Mouse (Mus musculus) heart, adult 10 weeks (tissue): Measurements from ENCODE around the gene Olfr1052. TPM values are rescaled to one million over a fixed set of nuclear protein-coding genes. Genes with fewer than 3 reads are reported as not detected.

ENCODE experiments used
- polyA plus RNA-seq: library from polyadenylated mRNA; stranded (reverse); fragments of 350-450 nt; fragmentation: Illumina TruSeq; extraction: RNeasy Lipid Tissue Mini Kit (QIAGEN cat#74804); gene quantifications from one replicate; pipeline ENCODE4 v1.2.3, GENCODE M21; 2014; ENCODE audit warnings: low read depth, low replicate concordance

Gene Olfr1052
- polyA plus RNA-seq: not detected

DNA sequence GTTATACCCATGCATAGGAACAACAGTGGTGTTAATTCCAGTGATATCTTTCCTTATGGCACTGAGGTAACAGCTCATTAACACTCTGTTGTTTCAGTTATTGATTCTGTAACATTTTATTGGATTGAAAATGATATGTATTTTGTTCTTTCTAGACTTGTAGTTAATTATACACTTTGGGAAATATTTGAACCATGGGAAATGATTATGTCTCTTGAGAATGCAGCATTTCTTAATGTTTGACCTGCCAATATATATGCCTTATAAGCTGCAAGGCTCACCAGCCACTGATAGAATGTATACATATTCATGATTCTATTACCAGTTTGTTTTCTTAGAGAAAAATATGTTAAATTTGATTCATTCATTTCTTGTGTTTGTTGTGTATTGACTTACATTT, at the start of gene Olfr1052:
Olfr1052 (plus strand) TSS at position 301 of the 400 bp plus-strand sequence.

DNA sequence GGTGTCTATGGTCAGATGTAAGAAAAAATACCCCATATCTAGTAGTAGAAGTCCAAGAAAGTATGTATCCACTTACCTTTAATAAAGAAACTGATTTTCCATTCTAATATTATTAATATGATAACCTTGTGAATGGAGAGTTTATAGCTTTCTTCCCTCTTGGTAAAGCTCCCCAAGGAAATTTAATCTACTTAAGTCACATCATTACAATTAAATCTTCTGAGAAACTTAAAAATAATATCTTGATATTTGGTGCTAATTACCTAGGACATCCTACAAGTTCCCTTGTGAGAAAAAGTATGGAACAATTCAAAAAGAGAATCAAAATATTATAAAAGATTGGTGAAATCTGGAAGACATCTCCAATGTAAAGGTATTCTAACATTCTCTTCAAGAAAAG, 34.0 kb upstream of the Olfr1052 start, which contains the start of gene Olfr1049:
Olfr1049 (minus strand) TSS at position 101 of the 400 bp plus-strand sequence.

DNA sequence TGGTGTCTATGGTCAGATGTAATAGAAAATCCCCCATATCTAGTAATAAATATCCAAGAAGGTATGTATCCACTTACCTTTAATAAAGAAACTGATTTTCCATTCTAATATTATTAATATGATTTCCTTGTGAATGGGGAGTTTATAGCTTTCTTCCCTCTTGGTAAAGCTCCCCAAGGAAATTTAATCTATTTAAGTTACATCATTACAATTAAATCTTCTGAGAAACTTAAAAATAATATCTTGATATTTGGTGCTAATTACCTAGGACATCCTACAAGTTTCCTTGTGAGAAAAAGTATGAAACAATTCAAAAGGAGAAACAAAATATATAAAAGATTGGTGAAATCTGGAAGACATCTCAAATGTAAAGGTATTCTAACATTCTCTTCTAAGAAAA, 13.3 kb upstream of the Olfr1052 start, which contains the start of gene Olfr1051:
Olfr1051 (minus strand) TSS at position 101 of the 400 bp plus-strand sequence.

DNA sequence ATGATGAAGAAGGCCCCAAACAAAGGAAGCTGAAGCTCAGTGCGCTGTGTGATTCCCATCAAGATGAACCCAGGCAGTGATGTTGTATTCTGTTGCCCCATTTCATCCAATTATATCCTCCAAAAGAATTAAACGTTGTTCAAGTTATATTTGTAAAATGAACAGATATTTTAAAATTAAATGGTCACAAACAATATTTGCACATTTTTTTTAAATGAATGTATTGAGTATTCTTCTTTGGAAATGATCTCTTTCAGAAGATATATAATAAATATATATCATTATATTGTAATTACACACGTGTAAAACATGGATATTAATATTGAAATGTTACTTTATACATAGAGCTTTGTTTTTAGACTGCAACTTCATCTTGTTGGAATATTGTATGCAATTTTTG, 22.9 kb downstream of the Olfr1052 start, which contains the start of gene Olfr1053:
Olfr1053 (minus strand) TSS at position 101 of the 400 bp plus-strand sequence.

DNA sequence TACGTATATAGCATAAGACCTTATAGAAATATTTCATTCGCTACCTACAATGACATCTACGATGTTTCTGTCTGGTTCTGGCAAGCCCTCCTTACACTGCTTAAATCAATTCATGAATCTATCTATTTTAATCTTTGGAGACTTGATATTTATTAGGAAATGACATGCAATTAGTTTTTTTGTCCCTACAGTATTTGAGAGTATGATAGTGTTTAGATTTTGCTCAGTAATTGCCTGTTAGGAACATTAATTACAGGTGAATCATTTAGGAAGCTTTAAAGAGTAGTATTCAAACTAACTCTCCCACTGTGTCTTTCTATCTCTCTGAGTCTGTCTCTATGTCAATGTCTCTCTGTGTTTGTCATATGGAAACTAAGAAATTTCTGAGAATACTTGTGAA, 43.1 kb downstream of the Olfr1052 start, which contains the start of gene Olfr1054:
Olfr1054 (minus strand) TSS at position 101 of the 400 bp plus-strand sequence.

Other genes starting within 250 kb of the Olfr1052 start
- 0.92 TPM for gene Olfr1034, start 246.6 kb upstream of the Olfr1052 start, polyA plus RNA-seq
- not detected for gene Olfr1036, start 218.5 kb upstream of the Olfr1052 start, polyA plus RNA-seq
- gene Olfr1037, start 205.1 kb upstream of the Olfr1052 start, polyA plus RNA-seq: not detected
- gene Olfr1039, start 156.5 kb upstream of the Olfr1052 start, polyA plus RNA-seq: not detected
- gene Olfr1040, start 145.7 kb upstream of the Olfr1052 start, polyA plus RNA-seq: not detected
- not detected for gene Olfr1042, start 130.6 kb upstream of the Olfr1052 start, polyA plus RNA-seq
- not detected for gene Olfr1043, start 124.9 kb upstream of the Olfr1052 start, polyA plus RNA-seq
- gene Olfr1044, start 114.6 kb upstream of the Olfr1052 start, polyA plus RNA-seq: not detected
- not detected for gene Olfr52, start 106.8 kb upstream of the Olfr1052 start, polyA plus RNA-seq
- gene Olfr1045, start 89.4 kb upstream of the Olfr1052 start, polyA plus RNA-seq: not detected
- gene Olfr1046, start 73.1 kb upstream of the Olfr1052 start, polyA plus RNA-seq: not detected
- not detected for gene Olfr1047, start 61.1 kb upstream of the Olfr1052 start, polyA plus RNA-seq
- gene Olfr1048, start 52.2 kb upstream of the Olfr1052 start, polyA plus RNA-seq: not detected
- gene Olfr1049, start 34.1 kb upstream of the Olfr1052 start, polyA plus RNA-seq: not detected
- gene Olfr1051, start 13.4 kb upstream of the Olfr1052 start, polyA plus RNA-seq: not detected
- not detected for gene Olfr1053, start 22.8 kb downstream of the Olfr1052 start, polyA plus RNA-seq
- not detected for gene Olfr1054, start 43.0 kb downstream of the Olfr1052 start, polyA plus RNA-seq
- gene Olfr1055, start 57.8 kb downstream of the Olfr1052 start, polyA plus RNA-seq: not detected
- not detected for gene Olfr1056, start 70.0 kb downstream of the Olfr1052 start, polyA plus RNA-seq
- not detected for gene Olfr1057, start 85.9 kb downstream of the Olfr1052 start, polyA plus RNA-seq
- gene Olfr1058, start 96.1 kb downstream of the Olfr1052 start, polyA plus RNA-seq: not detected
- not detected for gene Olfr1061, start 121.6 kb downstream of the Olfr1052 start, polyA plus RNA-seq
- gene Olfr1062, start 134.3 kb downstream of the Olfr1052 start, polyA plus RNA-seq: not detected
- gene Olfr1065, start 158.1 kb downstream of the Olfr1052 start, polyA plus RNA-seq: not detected
- not detected for gene Olfr1066, start 163.8 kb downstream of the Olfr1052 start, polyA plus RNA-seq
- gene Olfr228, start 194.9 kb downstream of the Olfr1052 start, polyA plus RNA-seq: not detected
- gene Olfr1076, start 216.0 kb downstream of the Olfr1052 start, polyA plus RNA-seq: not detected